Mouse (Mus musculus): ENCODE data around the gene Crlf3. TPM values are rescaled to one million over a fixed set of nuclear protein-coding genes. Genes with fewer than 3 reads are reported as not detected.

Gene Crlf3
- polyA plus RNA-seq, 1 experiment = 18.0 TPM

GRCm38 (mm10) chr11:80046856-80047255 lies 33.9 kb downstream of the Crlf3 start:
- TF ChIP-seq CEBPB (IDR thresholded peaks at IDR 0.05; ENCODE audit: low read depth) (no peak), CTCF (IDR thresholded peaks at IDR 0.05; ENCODE audit: control insufficient read depth, insufficient read depth, insufficient read length) (no peak), MYOG (IDR thresholded peaks at IDR 0.05; ENCODE audit: control insufficient read depth, extremely low read depth, insufficient read length) (no peak), MAX (IDR thresholded peaks at IDR 0.05) (no peak), MYOD1 (IDR thresholded peaks at IDR 0.05; ENCODE audit: control insufficient read depth, insufficient read length, low read depth) (no peak), USF1 (IDR thresholded peaks at IDR 0.05; ENCODE audit: low read depth) (no peak), FOSL1 (IDR thresholded peaks at IDR 0.05; ENCODE audit: insufficient read depth, low read length, poor library complexity, severe bottlenecking) (no peak)
- Histone ChIP-seq H3K36me3 (ENCODE audit: control insufficient read depth, insufficient read depth) (peaks cover 44% of the 10 kb centered on the region), H3K79me3 (ENCODE audit: low read depth) (no peaks in the 10 kb centered on the region), H3ac (ENCODE audit: control insufficient read depth, insufficient read length, low read depth) (no peak overlapping the region), H3K4me3 (ENCODE audit: insufficient read depth, poor library complexity, severe bottlenecking) (no peak overlapping the region), H3K79me2 (ENCODE audit: control insufficient read depth, insufficient read depth) (peaks cover 7% of the 10 kb centered on the region), H3K27me3 (ENCODE audit: control insufficient read depth, insufficient read depth, insufficient read length) (no peaks in the 10 kb centered on the region)

GRCm38 (mm10) chr11:80043419-80043817 lies 37.4 kb downstream of the Crlf3 start:
- H3ac ChIP-seq (ENCODE audit: control insufficient read depth, insufficient read length, low read depth) = no peak overlapping the region
- no peaks in the 10 kb centered on the region for H3K27me3 ChIP-seq (ENCODE audit: control insufficient read depth, insufficient read depth, insufficient read length)
- H3K79me3 ChIP-seq (ENCODE audit: low read depth) = no peaks in the 10 kb centered on the region
- H3K79me2 ChIP-seq (ENCODE audit: control insufficient read depth, insufficient read depth) = no peaks in the 10 kb centered on the region
- peaks cover 29% of the 10 kb centered on the region for H3K36me3 ChIP-seq (ENCODE audit: control insufficient read depth, insufficient read depth)
- H3K4me3 ChIP-seq (ENCODE audit: insufficient read depth, poor library complexity, severe bottlenecking) = no peak overlapping the region
- no peak for TF ChIP-seq CEBPB (IDR thresholded peaks at IDR 0.05; ENCODE audit: low read depth)
- TF ChIP-seq CTCF (IDR thresholded peaks at IDR 0.05; ENCODE audit: control insufficient read depth, insufficient read depth, insufficient read length) = no peak
- TF ChIP-seq MAX (IDR thresholded peaks at IDR 0.05) = no peak
- no peak for TF ChIP-seq FOSL1 (IDR thresholded peaks at IDR 0.05; ENCODE audit: insufficient read depth, low read length, poor library complexity, severe bottlenecking)
- no peak for TF ChIP-seq MYOD1 (IDR thresholded peaks at IDR 0.05; ENCODE audit: control insufficient read depth, insufficient read length, low read depth)
- TF ChIP-seq USF1 (IDR thresholded peaks at IDR 0.05; ENCODE audit: low read depth) = no peak
- TF ChIP-seq MYOG (IDR thresholded peaks at IDR 0.05; ENCODE audit: control insufficient read depth, extremely low read depth, insufficient read length) = no peak

GRCm38 (mm10) chr11:80042615-80043418 lies 38.0 kb downstream of the Crlf3 start:
- peaks cover 26% of the 10 kb centered on the region for H3K36me3 ChIP-seq (ENCODE audit: control insufficient read depth, insufficient read depth)
- H3K79me2 ChIP-seq (ENCODE audit: control insufficient read depth, insufficient read depth) = no peaks in the 10 kb centered on the region
- no peaks in the 10 kb centered on the region for H3K79me3 ChIP-seq (ENCODE audit: low read depth)
- no peak for TF ChIP-seq FOSL1 (IDR thresholded peaks at IDR 0.05; ENCODE audit: insufficient read depth, low read length, poor library complexity, severe bottlenecking)
- TF ChIP-seq CTCF (IDR thresholded peaks at IDR 0.05; ENCODE audit: control insufficient read depth, insufficient read depth, insufficient read length) = peak; percentile 62
- no peak for TF ChIP-seq MAX (IDR thresholded peaks at IDR 0.05)
- no peak overlapping the region for H3K4me3 ChIP-seq (ENCODE audit: insufficient read depth, poor library complexity, severe bottlenecking)
- no peak overlapping the region for H3ac ChIP-seq (ENCODE audit: control insufficient read depth, insufficient read length, low read depth)
- H3K27me3 ChIP-seq (ENCODE audit: control insufficient read depth, insufficient read depth, insufficient read length) = no peaks in the 10 kb centered on the region

DNA sequence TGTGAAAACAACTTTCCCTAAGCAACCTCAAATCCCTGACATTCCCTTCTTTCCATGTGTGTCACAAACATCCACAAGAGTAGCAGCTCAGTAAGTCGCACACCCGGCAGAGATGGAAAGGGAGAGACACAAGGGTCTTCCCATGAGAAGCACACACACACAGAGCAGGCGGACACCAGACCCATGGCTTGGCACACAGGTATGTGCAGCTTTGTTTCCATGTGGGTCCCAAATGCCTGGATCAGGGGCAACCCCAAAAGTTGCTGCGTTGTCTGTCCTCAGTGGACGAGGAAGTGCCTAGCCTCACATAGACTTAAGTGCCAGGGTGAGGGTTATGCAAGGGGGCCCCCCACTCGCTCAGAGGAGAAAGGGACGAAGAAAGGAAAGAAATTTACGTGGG lies 43.3 kb downstream of the Crlf3 start:
- H3K4me3 ChIP-seq (ENCODE audit: insufficient read depth, poor library complexity, severe bottlenecking) = no peak overlapping the region
- no peak overlapping the region for H3ac ChIP-seq (ENCODE audit: control insufficient read depth, insufficient read length, low read depth)
- no peaks in the 10 kb centered on the region for H3K79me3 ChIP-seq (ENCODE audit: low read depth)
- H3K36me3 ChIP-seq (ENCODE audit: control insufficient read depth, insufficient read depth) = peaks cover 38% of the 10 kb centered on the region
- TF ChIP-seq FOSL1 (IDR thresholded peaks at IDR 0.05; ENCODE audit: insufficient read depth, low read length, poor library complexity, severe bottlenecking) (no peak), CEBPB (IDR thresholded peaks at IDR 0.05; ENCODE audit: low read depth) (no peak), MAX (IDR thresholded peaks at IDR 0.05) (no peak), MYOG (IDR thresholded peaks at IDR 0.05; ENCODE audit: control insufficient read depth, extremely low read depth, insufficient read length) (no peak), CTCF (IDR thresholded peaks at IDR 0.05; ENCODE audit: control insufficient read depth, insufficient read depth, insufficient read length) (no peak), USF1 (IDR thresholded peaks at IDR 0.05; ENCODE audit: low read depth) (no peak), MYOD1 (IDR thresholded peaks at IDR 0.05; ENCODE audit: control insufficient read depth, insufficient read length, low read depth) (no peak)
- H3K27me3 ChIP-seq (ENCODE audit: control insufficient read depth, insufficient read depth, insufficient read length) = no peaks in the 10 kb centered on the region
- H3K79me2 ChIP-seq (ENCODE audit: control insufficient read depth, insufficient read depth) = no peaks in the 10 kb centered on the region

- Histone ChIP-seq H3ac (ENCODE audit: control insufficient read depth, insufficient read length, low read depth) (no peak overlapping the region), H3K4me3 (ENCODE audit: insufficient read depth, poor library complexity, severe bottlenecking) (no peak overlapping the region), H3K36me3 (ENCODE audit: control insufficient read depth, insufficient read depth) (peaks cover 94% of the 10 kb centered on the region), H3K27me3 (ENCODE audit: control insufficient read depth, insufficient read depth, insufficient read length) (no peaks in the 10 kb centered on the region), H3K79me2 (ENCODE audit: control insufficient read depth, insufficient read depth) (no peaks in the 10 kb centered on the region), H3K79me3 (ENCODE audit: low read depth) (no peaks in the 10 kb centered on the region)
- TF ChIP-seq FOSL1 (IDR thresholded peaks at IDR 0.05; ENCODE audit: insufficient read depth, low read length, poor library complexity, severe bottlenecking) (no peak), MYOG (IDR thresholded peaks at IDR 0.05; ENCODE audit: control insufficient read depth, extremely low read depth, insufficient read length) (no peak), CTCF (IDR thresholded peaks at IDR 0.05; ENCODE audit: control insufficient read depth, insufficient read depth, insufficient read length) (no peak), MYOD1 (IDR thresholded peaks at IDR 0.05; ENCODE audit: control insufficient read depth, insufficient read length, low read depth) (no peak), CEBPB (IDR thresholded peaks at IDR 0.05; ENCODE audit: low read depth) (no peak), MAX (IDR thresholded peaks at IDR 0.05) (no peak), USF1 (IDR thresholded peaks at IDR 0.05; ENCODE audit: low read depth) (no peak)
Measured at GRCm38 (mm10) chr11:80021306-80021705, 59.5 kb downstream of the Crlf3 start.

All from C2C12 (cell line).